Mouse (Mus musculus): ENCODE results near the gene Rnf2. TPM values are rescaled to one million over a fixed set of nuclear protein-coding genes. Genes with fewer than 3 reads are reported as not detected.

The Rnf2 gene
- total and polyA plus RNA-seq, 3 experiments: 7.4 to 18.3 (median 16.5) TPM

DNA sequence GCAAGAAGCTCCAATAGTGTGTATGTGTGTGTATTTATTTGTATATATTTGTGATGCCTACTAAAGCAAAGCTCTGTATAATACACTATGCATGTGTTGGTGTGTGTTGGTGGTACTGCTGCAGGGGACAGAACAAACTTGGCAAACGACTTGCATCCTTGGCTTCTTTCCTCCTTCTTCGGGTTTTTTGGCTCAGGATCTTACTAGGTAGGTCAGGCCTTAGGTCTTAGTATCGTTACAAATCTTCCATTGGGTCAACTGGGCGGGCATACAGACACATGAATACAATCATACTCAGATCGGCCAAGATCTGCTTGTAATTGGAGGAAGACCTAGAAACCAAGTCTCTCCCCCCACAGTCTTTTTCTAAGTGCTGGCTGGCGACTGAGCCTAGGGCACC is 6.0 kb downstream of the Rnf2 start:
- WGBS: 39% methylated on average over 6 of the region's 6 CpGs
- H3K4me1 ChIP-seq (ENCODE audit: control insufficient read depth, insufficient read depth, low read length): peaks cover 6% of the 10 kb centered on the region
- intact Hi-C loops (cut with DNase I): loop anchor here (5.0 kb wide), 1 partner anchor 213 kb away; no protein-coding TSS in a partner anchor

DNA sequence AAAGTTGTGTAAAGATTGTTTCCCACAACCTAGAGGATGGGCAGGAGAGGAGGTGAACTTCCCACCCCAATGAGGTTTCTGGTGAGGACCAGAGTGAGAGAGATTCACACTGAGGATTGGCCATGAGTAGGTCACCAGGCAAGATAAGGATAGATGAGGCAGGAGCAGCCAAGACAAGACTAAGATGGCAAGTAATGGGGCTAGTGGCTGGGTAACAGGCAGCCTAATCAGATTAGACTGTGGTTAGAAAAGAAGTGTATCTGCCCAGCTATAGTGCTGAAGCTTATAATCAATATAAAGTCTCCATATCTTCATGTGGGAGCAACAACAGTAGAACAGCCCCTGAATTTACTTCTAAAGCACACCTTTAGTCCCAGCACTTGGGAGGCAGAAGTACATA is 6.9 kb downstream of the Rnf2 start:
- Histone ChIP-seq H3K27me3 (ENCODE audit: control insufficient read depth, insufficient read depth, low read length) (no peaks in the 10 kb centered on the region), H3K9ac (ENCODE audit: low read depth, low read length) (no peak overlapping the region), H3K27ac (no peak overlapping the region), H3K4me1 (ENCODE audit: control insufficient read depth, insufficient read depth, low read length) (peaks cover 6% of the 10 kb centered on the region), H3K4me3 (no peak overlapping the region), H3K79me2 (replicated peaks; ENCODE audit: control insufficient read depth, insufficient read depth, low read length) (peaks cover 4% of the 10 kb centered on the region), H3K36me3 (ENCODE audit: control insufficient read depth, insufficient read depth, low read length) (peaks cover 5% of the 10 kb centered on the region)
- TF ChIP-seq EP300 (IDR thresholded peaks at IDR 0.05; ENCODE audit: insufficient read depth, low read depth, low read length) (no peak), CTCF (IDR thresholded peaks at IDR 0.05) (no peak), POLR2A (IDR thresholded peaks at IDR 0.05; ENCODE audit: insufficient read depth, low read depth, low read length) (no peak)
- DNase-seq: no peak
- intact Hi-C loops (cut with DNase I): loop anchor here (5.0 kb wide), 1 partner anchor 213 kb away; no protein-coding TSS in a partner anchor

More for the DNA sequence above, 6.0 kb downstream of the Rnf2 start:
- H3K27ac ChIP-seq: no peak overlapping the region
- no peak for DNase-seq
- H3K9ac ChIP-seq (ENCODE audit: low read depth, low read length): no peak overlapping the region
- TF ChIP-seq EP300 (IDR thresholded peaks at IDR 0.05; ENCODE audit: insufficient read depth, low read depth, low read length) (no peak), CTCF (IDR thresholded peaks at IDR 0.05) (no peak), POLR2A (IDR thresholded peaks at IDR 0.05; ENCODE audit: insufficient read depth, low read depth, low read length) (no peak)
- peaks cover 4% of the 10 kb centered on the region for H3K79me2 ChIP-seq (replicated peaks; ENCODE audit: control insufficient read depth, insufficient read depth, low read length)
- peaks cover 5% of the 10 kb centered on the region for H3K36me3 ChIP-seq (ENCODE audit: control insufficient read depth, insufficient read depth, low read length)
- no peak overlapping the region for H3K4me3 ChIP-seq
- no peaks in the 10 kb centered on the region for H3K27me3 ChIP-seq (ENCODE audit: control insufficient read depth, insufficient read depth, low read length)

DNA sequence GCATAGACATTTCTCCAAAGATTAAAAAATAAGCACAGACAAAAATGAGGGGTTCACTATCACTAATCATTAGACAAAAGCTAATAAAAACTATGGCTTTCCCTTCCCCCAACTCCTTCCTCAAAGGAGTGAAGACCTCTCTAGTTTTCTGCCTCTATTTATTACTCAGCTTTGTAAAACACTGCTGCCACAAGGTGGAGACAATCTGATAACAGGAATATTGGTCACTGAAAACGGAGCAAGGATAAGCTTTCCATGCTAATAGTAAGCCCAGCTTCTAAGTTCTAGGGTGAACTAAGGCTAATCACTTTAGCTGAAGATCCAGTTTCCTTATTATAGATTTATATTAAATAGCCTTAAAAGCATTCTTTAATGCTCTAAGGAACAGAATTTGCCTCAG is 8.3 kb downstream of the Rnf2 start:
- Histone ChIP-seq H3K36me3 (ENCODE audit: control insufficient read depth, insufficient read depth, low read length) (peaks cover 6% of the 10 kb centered on the region), H3K27ac (no peak overlapping the region), H3K4me3 (no peak overlapping the region), H3K4me1 (ENCODE audit: control insufficient read depth, insufficient read depth, low read length) (peaks cover 4% of the 10 kb centered on the region), H3K9ac (ENCODE audit: low read depth, low read length) (no peak overlapping the region), H3K79me2 (replicated peaks; ENCODE audit: control insufficient read depth, insufficient read depth, low read length) (peaks cover 7% of the 10 kb centered on the region), H3K27me3 (ENCODE audit: control insufficient read depth, insufficient read depth, low read length) (no peaks in the 10 kb centered on the region)
- intact Hi-C loops (cut with DNase I): loop anchor here (5.0 kb wide), 1 partner anchor 215 kb away; no protein-coding TSS in a partner anchor
- TF ChIP-seq EP300 (IDR thresholded peaks at IDR 0.05; ENCODE audit: insufficient read depth, low read depth, low read length) (no peak), CTCF (IDR thresholded peaks at IDR 0.05) (peak; percentile 52)
- DNase-seq: no peak
- WGBS: 18% methylated on average over 1 of the region's 1 CpGs

DNA sequence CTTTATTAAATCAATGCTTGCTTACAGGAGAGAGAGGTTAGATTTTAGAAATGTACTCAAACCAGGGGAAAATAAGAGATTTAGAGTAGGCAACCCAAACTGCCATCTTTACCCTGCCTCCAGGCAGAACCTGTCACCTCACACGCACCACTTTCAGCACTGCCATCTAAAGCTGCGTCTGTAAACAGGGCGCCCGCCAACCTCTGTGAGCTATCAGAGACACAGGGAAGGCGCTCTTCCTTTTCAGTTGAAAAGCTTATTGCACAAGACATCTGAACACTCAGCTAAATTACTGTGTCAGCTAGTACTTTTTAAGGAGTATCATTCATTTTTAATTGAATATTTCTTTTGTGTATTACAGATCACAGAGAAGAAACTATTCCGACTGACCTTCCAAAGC is 10.9 kb downstream of the Rnf2 start:
- Histone ChIP-seq H3K36me3 (ENCODE audit: control insufficient read depth, insufficient read depth, low read length) (peaks cover 2% of the 10 kb centered on the region; the same call in 1 of the 2 replicates), H3K9ac (ENCODE audit: low read depth, low read length) (no peak overlapping the region), H3K27me3 (ENCODE audit: control insufficient read depth, insufficient read depth, low read length) (no peaks in the 10 kb centered on the region), H3K4me3 (no peak overlapping the region), H3K4me1 (ENCODE audit: control insufficient read depth, insufficient read depth, low read length) (peaks cover 2% of the 10 kb centered on the region), H3K79me2 (replicated peaks; ENCODE audit: control insufficient read depth, insufficient read depth, low read length) (peaks cover 7% of the 10 kb centered on the region), H3K27ac (no peak overlapping the region)
- no peak for TF ChIP-seq POLR2A (IDR thresholded peaks at IDR 0.05; ENCODE audit: insufficient read depth, low read depth, low read length)
- no peak for TF ChIP-seq CTCF (IDR thresholded peaks at IDR 0.05)
- no peak for TF ChIP-seq EP300 (IDR thresholded peaks at IDR 0.05; ENCODE audit: insufficient read depth, low read depth, low read length)
- 69% methylated on average over 6 of the region's 6 CpGs for WGBS
- intact Hi-C loops (cut with DNase I): loop anchor here (5.0 kb wide), 1 partner anchor 217 kb away; no protein-coding TSS in a partner anchor
- DNase-seq: no peak

DNA sequence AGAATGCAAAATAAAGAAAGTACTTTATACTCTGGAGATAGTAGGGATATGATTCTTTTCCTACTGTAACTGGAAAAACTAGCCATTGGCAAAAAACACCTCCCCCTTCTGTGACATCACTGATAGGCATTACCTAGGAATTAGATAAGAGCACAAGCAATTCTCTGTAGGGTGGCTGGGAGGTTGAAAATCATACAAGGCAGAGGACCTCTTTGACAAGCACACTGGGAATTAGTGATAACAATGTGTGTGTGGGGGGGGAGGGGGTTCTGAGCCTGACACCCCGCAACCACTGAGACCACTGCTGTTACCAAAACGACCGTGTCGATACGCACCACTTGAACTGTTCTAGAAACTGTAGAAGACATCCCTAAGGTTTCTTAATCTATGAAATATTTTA is 16.0 kb downstream of the Rnf2 start:
- H3K4me1 ChIP-seq (ENCODE audit: control insufficient read depth, insufficient read depth, low read length): no peaks in the 10 kb centered on the region; the same call in 1 of the 2 replicates
- 70% methylated on average over 5 of the region's 5 CpGs for WGBS
- intact Hi-C loops (cut with DNase I): no loop called here
- H3K4me3 ChIP-seq: no peak overlapping the region
- H3K27me3 ChIP-seq (ENCODE audit: control insufficient read depth, insufficient read depth, low read length): no peaks in the 10 kb centered on the region
- H3K36me3 ChIP-seq (ENCODE audit: control insufficient read depth, insufficient read depth, low read length): peaks cover 2% of the 10 kb centered on the region; the same call in 1 of the 2 replicates
- TF ChIP-seq CTCF (IDR thresholded peaks at IDR 0.05): no peak
- no peak for TF ChIP-seq POLR2A (IDR thresholded peaks at IDR 0.05; ENCODE audit: insufficient read depth, low read depth, low read length)
- TF ChIP-seq EP300 (IDR thresholded peaks at IDR 0.05; ENCODE audit: insufficient read depth, low read depth, low read length): no peak
- peaks cover 5% of the 10 kb centered on the region for H3K79me2 ChIP-seq (replicated peaks; ENCODE audit: control insufficient read depth, insufficient read depth, low read length)
- no peak overlapping the region for H3K9ac ChIP-seq (ENCODE audit: low read depth, low read length)
- DNase-seq: no peak
- H3K27ac ChIP-seq: no peak overlapping the region

DNA sequence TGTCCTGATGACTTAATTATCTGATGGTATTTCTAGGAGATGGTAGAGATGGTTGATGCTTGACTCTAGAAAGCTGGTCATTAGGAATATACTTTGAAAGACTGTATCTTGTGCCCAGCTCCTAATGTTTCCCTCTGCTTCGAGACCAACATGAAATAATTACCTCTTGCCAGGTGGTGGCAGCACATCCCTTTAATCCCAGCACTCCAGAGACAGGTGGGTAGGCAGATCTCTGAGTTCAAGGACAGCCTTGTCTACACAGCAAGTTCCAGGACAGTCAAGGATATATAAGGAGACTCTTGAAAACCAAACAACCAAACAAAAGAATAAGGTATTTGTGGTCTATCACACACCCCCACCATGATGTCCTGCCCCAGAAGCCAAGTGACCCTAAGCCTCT is 17.2 kb downstream of the Rnf2 start:
- peak in 1 of 2 experiments; percentile 16 for DNase-seq
- H3K4me1 ChIP-seq (ENCODE audit: control insufficient read depth, insufficient read depth, low read length): no peaks in the 10 kb centered on the region; the same call in 1 of the 2 replicates
- H3K9ac ChIP-seq (ENCODE audit: low read depth, low read length): no peak overlapping the region
- no peak overlapping the region for H3K4me3 ChIP-seq
- H3K79me2 ChIP-seq (replicated peaks; ENCODE audit: control insufficient read depth, insufficient read depth, low read length): peaks cover 5% of the 10 kb centered on the region
- 39% methylated on average over 1 of the region's 1 CpGs for WGBS
- H3K27ac ChIP-seq: no peak overlapping the region
- H3K27me3 ChIP-seq (ENCODE audit: control insufficient read depth, insufficient read depth, low read length): no peaks in the 10 kb centered on the region
- TF ChIP-seq POLR2A (IDR thresholded peaks at IDR 0.05; ENCODE audit: insufficient read depth, low read depth, low read length) (no peak), EP300 (IDR thresholded peaks at IDR 0.05; ENCODE audit: insufficient read depth, low read depth, low read length) (no peak), CTCF (IDR thresholded peaks at IDR 0.05) (peak; percentile 60)
- intact Hi-C loops (cut with DNase I): no loop called here
- no peaks in the 10 kb centered on the region; the same call in 1 of the 2 replicates for H3K36me3 ChIP-seq (ENCODE audit: control insufficient read depth, insufficient read depth, low read length)
